Mouse (Mus musculus) ES-E14 (cell line): ENCODE measurements around the gene Capn1.

Experiments
- CHD2 ChIP-seq: IDR thresholded peaks from 2 replicates; pipeline ENCODE4 v1.6.1; 2014; ENCODE audit warnings: mild to moderate bottlenecking, low read depth, low read length, inconsistent platforms
- HCFC1 ChIP-seq: IDR thresholded peaks from 2 replicates; pipeline ENCODE4 v1.6.1; 2012; ENCODE audit warnings: low read length, inconsistent platforms, borderline replicate concordance; ENCODE audit not compliant: insufficient read depth
- ZNF384 ChIP-seq: IDR thresholded peaks from 2 replicates; pipeline ENCODE4 v1.6.1; 2012; ENCODE audit warnings: low read depth, low read length, inconsistent platforms

- TF ChIP-seq ZNF384 (no peak), HCFC1 (no peak), CHD2 (no peak)
These were observed 835 bp upstream of the Capn1 start for GRCm38 (mm10) chr19:6016532-6016931.
